Mouse (Mus musculus): ENCODE data around the gene Clock.

Gene Clock

GRCm38 (mm10) chr5:76182326-76182725 lies 122.3 kb downstream of the Clock start:
- intact Hi-C loops (cut with DNase I), result no loop called here

GRCm38 (mm10) chr5:76179791-76180190 lies 124.8 kb downstream of the Clock start:
- intact Hi-C loops (cut with DNase I), result no loop called here

GRCm38 (mm10) chr5:76179171-76179570 lies 125.4 kb downstream of the Clock start:
- intact Hi-C loops (cut with DNase I), result no loop called here

GRCm38 (mm10) chr5:76177664-76178063 lies 126.9 kb downstream of the Clock start:
- intact Hi-C loops (cut with DNase I), result no loop called here

GRCm38 (mm10) chr5:76176841-76177240 lies 127.8 kb downstream of the Clock start:
- intact Hi-C loops (cut with DNase I), result no loop called here

GRCm38 (mm10) chr5:76176411-76176810 lies 128.2 kb downstream of the Clock start:
- intact Hi-C loops (cut with DNase I), result no loop called here

GRCm38 (mm10) chr5:76175051-76175450 lies 129.5 kb downstream of the Clock start:
- intact Hi-C loops (cut with DNase I), result no loop called here

GRCm38 (mm10) chr5:76171039-76171438 lies 133.6 kb downstream of the Clock start:
- intact Hi-C loops (cut with DNase I), result no loop called here

- intact Hi-C loops (cut with DNase I), result no loop called here
Observed at GRCm38 (mm10) chr5:76170522-76170921, 134.1 kb downstream of the Clock start.

GRCm38 (mm10) chr5:76164827-76165226 lies 139.8 kb downstream of the Clock start:
- intact Hi-C loops (cut with DNase I), result no loop called here

GRCm38 (mm10) chr5:76163828-76164390 lies 140.7 kb downstream of the Clock start:
- intact Hi-C loops (cut with DNase I), result no loop called here

GRCm38 (mm10) chr5:76162926-76163325 lies 141.7 kb downstream of the Clock start:
- intact Hi-C loops (cut with DNase I), result no loop called here

GRCm38 (mm10) chr5:76161491-76161890 lies 143.1 kb downstream of the Clock start:
- intact Hi-C loops (cut with DNase I), result no loop called here

- intact Hi-C loops (cut with DNase I), result no loop called here
Observed at GRCm38 (mm10) chr5:76160086-76160485, 144.5 kb downstream of the Clock start.
